Mouse (Mus musculus): ENCODE measurements at regions not wholly inside any gene's neighbourhood (a gene's known extent, or its start where the extent isn't known, plus 50 kb on each side); places are given as distances from the start of the nearest gene placed in this dataset.
A peak's percentile ranks its signal among the peaks of the same experiment; 100 is the strongest.

- no peak for DNase-seq (ENCODE audit: low read depth, low spot score)
These were observed 500.9 kb upstream of the Cnksr2 start for GRCm38 (mm10) chrX:158544021-158544420.

- DNase-seq (ENCODE audit: low read depth, low spot score), result no peak
These were observed 534.8 kb upstream of the Cnksr2 start for GRCm38 (mm10) chrX:158577856-158578255.

GRCm38 (mm10) chrX:158613136-158613535 is 570.0 kb upstream of the Cnksr2 start:
- DNase-seq (ENCODE audit: low read depth, low spot score), result no peak

GRCm38 (mm10) chrX:158613607-158614006 is 570.5 kb upstream of the Cnksr2 start:
- peak; percentile 0 for DNase-seq (ENCODE audit: low read depth, low spot score)

GRCm38 (mm10) chrX:158614029-158614428 is 570.9 kb upstream of the Cnksr2 start:
- DNase-seq (ENCODE audit: low read depth, low spot score), result no peak

- no peak for DNase-seq (ENCODE audit: low read depth, low spot score)
These were observed 571.4 kb upstream of the Cnksr2 start for GRCm38 (mm10) chrX:158614452-158614851.

- no peak for DNase-seq (ENCODE audit: low read depth, low spot score)
These were observed 572.0 kb upstream of the Cnksr2 start for GRCm38 (mm10) chrX:158615096-158615495.

- DNase-seq (ENCODE audit: low read depth, low spot score), result no peak
These were observed 582.7 kb upstream of the Rps6ka3 start for GRCm38 (mm10) chrX:158627390-158627789.

GRCm38 (mm10) chrX:158632406-158632805 is 577.7 kb upstream of the Rps6ka3 start:
- DNase-seq (ENCODE audit: low read depth, low spot score), result no peak

GRCm38 (mm10) chrX:158652226-158652625 is 557.9 kb upstream of the Rps6ka3 start:
- no peak for DNase-seq (ENCODE audit: low read depth, low spot score)

GRCm38 (mm10) chrX:158656188-158656587 is 553.9 kb upstream of the Rps6ka3 start:
- DNase-seq (ENCODE audit: low read depth, low spot score), result no peak

- DNase-seq (ENCODE audit: low read depth, low spot score), result no peak
These were observed 515.9 kb upstream of the Rps6ka3 start for GRCm38 (mm10) chrX:158694191-158694590.

GRCm38 (mm10) chrX:158703411-158703810 is 506.7 kb upstream of the Rps6ka3 start:
- no peak for DNase-seq (ENCODE audit: low read depth, low spot score)

- no peak for DNase-seq (ENCODE audit: low read depth, low spot score)
These were observed 500.3 kb upstream of the Rps6ka3 start for GRCm38 (mm10) chrX:158709811-158710210.

- no peak for DNase-seq (ENCODE audit: low read depth, low spot score)
These were observed 465.4 kb upstream of the Rps6ka3 start for GRCm38 (mm10) chrX:158744738-158745137.

- DNase-seq (ENCODE audit: low read depth, low spot score), result no peak
These were observed 464.2 kb upstream of the Rps6ka3 start for GRCm38 (mm10) chrX:158745766-158746541.
